Mouse (Mus musculus) erythroblast, embryonic 14.5 days (primary cell): ENCODE data around the gene Pde4d.

Experiments
- GATA1 ChIP-seq: IDR thresholded peaks from 2 replicates; pipeline ENCODE4 v1.6.1; 2012; ENCODE audit warnings: low read length, inconsistent platforms, mixed read lengths
- TAL1 ChIP-seq: IDR thresholded peaks from 3 replicates; pipeline ENCODE4 v1.6.1; 2012; ENCODE audit warnings: low read length, inconsistent platforms, mixed read lengths

- TF ChIP-seq GATA1 (no peak), TAL1 (no peak)
Observed at GRCm38 (mm10) chr13:109693769-109694168, 1244.0 kb downstream of the Pde4d start.
